Mouse (Mus musculus) forebrain, embryonic 14.5 days (tissue): Measurements from ENCODE around the gene Gpn3. TPM values are rescaled to one million over a fixed set of nuclear protein-coding genes. Genes with fewer than 3 reads are reported as not detected.
A peak's percentile ranks its signal among the peaks of the same experiment; 100 is the strongest.

ENCODE experiments used
- ATAC-seq: fragments of 200-750 bp; cut with Nextera tagmentation; 2 replicates; pipeline ENCODE4 v1.8.0; 2017; ENCODE audit warnings: mild to moderate bottlenecking, moderate library complexity
- DNase-seq: peaks from one replicate; pipeline ENCODE4 v3.0.0-alpha.2; 2015; ENCODE audit warnings: low spot score
- H3K27ac ChIP-seq: fragments of 300-500 bp; sonication (generic); 2 replicates; pipeline ENCODE4 v1.5.1; 2014; ENCODE audit warnings: low read depth, mild to moderate bottlenecking, control low read depth, low read length, moderate library complexity
- H3K27me3 ChIP-seq: fragments of 300-500 bp; sonication (generic); replicated peaks from 2 replicates; pipeline ENCODE4 v1.6.1; 2014; ENCODE audit warnings: low read length, control low read depth, mixed read lengths; ENCODE audit not compliant: control insufficient read depth, insufficient read depth
- H3K36me3 ChIP-seq: fragments of 300-500 bp; sonication (generic); 2 replicates; pipeline ENCODE4 v1.6.1; 2014; ENCODE audit warnings: low read length, control low read depth; ENCODE audit not compliant: control insufficient read depth, insufficient read depth
- H3K4me1 ChIP-seq: fragments of 300-500 bp; sonication (generic); 2 replicates; pipeline ENCODE4 v1.6.1; 2014; ENCODE audit warnings: antibody characterized with exemption, low read length, control low read depth; ENCODE audit not compliant: control insufficient read depth, insufficient read depth
- H3K4me2 ChIP-seq: fragments of 300-500 bp; sonication (generic); 2 replicates; pipeline ENCODE4 v1.6.1; 2014; ENCODE audit warnings: mild to moderate bottlenecking, control low read depth, low read length
- H3K4me3 ChIP-seq: fragments of 300-500 bp; sonication (generic); 2 replicates; pipeline ENCODE4 v1.5.1; 2014; ENCODE audit warnings: low read depth, low read length, control low read depth
- H3K9ac ChIP-seq: fragments of 300-500 bp; sonication (generic); 2 replicates; pipeline ENCODE4 v1.6.1; 2014; ENCODE audit warnings: mild to moderate bottlenecking, low read length, control low read depth, moderate library complexity
- H3K9me3 ChIP-seq: fragments of 300-500 bp; sonication (generic); replicated peaks from 2 replicates; pipeline ENCODE4 v1.6.1; 2016; ENCODE audit warnings: low read length, control low read depth, mixed read lengths; ENCODE audit not compliant: control insufficient read depth
- WGBS: fragments of 180-500 bp; shearing (Covaris S2); extraction: QIAGEN DNeasy Blood & Tissue Kit; methylation state at CpG from one replicate; pipeline ENCODE4 v1.1.7; 2014; 5-methylcytosine and 5-hydroxymethylcytosine counted together
- polyA plus RNA-seq: library from polyadenylated mRNA; unstranded; fragments of >200 nt; fragmentation: Nextera tagmentation; extraction: Ambion mirVana; gene quantifications from 2 replicates; pipeline ENCODE4 v1.2.1, GENCODE M21; 2014

The Gpn3 gene
- polyA plus RNA-seq, result 54.9 and 57.2 TPM in 2 replicates

DNA sequence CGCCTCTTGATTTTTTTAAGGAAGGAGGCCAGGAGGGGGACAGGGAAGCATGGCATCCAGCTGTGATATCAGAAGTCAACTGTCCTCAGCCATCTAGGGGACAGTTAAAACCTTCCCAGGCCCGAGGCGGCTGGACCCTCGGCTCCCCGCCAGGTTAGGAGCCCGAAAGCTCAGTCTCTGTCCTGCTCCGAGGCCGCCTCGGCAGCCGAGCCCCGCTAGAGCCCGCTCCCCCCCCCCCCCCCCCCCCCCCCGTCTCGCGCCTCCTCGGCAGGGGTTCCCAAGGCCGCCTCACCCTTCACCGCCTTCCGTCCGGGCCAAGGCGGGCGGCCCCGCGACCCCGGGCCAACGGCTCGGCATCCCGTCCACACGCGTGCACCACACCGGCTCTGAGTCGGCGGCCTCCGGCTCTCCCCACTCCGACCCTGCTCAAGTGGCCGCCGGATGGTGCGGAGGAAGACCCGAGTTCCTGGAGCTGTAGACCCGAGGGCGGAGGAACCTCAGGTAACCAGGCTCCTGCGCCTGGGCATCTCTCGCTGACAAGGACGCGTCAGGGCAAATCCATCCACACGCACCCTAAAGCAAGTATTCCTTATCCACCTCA lies at the start of gene Gpn3:
TSS of gene Gpn3 (plus strand) at position 286 of the 601 bp plus-strand sequence.
- H3K4me1 ChIP-seq, result peaks cover 8% of the 10 kb centered on the region
- H3K9me3 ChIP-seq, result no peaks in the 10 kb centered on the region
- peaks cover 34% of the 10 kb centered on the region for H3K36me3 ChIP-seq
- peak within 1 kb of the TSS; percentile 96 for H3K27ac ChIP-seq
- peak within 1 kb of the TSS; percentile 87 for H3K9ac ChIP-seq
- ATAC-seq, result peak; percentile 77
- H3K27me3 ChIP-seq, result no peaks in the 10 kb centered on the region
- H3K4me3 ChIP-seq, result peak within 1 kb of the TSS; percentile 71
- WGBS, result 0% methylated on average over 18 of the region's 46 CpGs
- peak within 1 kb of the TSS; percentile 68 for H3K4me2 ChIP-seq
- no peak for DNase-seq

DNA sequence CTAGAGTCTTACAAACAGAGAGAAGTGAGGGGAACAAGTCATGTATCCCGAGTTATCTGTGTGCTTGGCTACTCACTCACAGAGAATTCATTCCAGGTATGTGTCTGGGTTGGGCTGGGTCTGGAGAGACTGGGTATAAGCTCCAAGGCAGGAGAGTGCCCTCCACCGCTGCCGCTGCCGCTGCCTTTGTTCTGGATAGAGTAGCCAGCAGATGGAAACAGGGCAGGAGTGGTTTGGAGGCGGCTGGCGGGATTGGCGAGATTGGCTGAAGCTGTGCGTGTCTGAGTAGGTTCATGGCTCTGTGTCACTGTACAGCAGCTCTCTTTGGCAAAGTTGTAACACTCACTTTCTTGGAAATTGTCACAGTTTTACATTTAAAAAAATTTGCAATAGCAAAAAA lies 48.2 kb upstream of the Gpn3 start:
- no peaks in the 10 kb centered on the region for H3K27me3 ChIP-seq
- peaks cover 55% of the 10 kb centered on the region for H3K36me3 ChIP-seq
- H3K4me1 ChIP-seq, result no peaks in the 10 kb centered on the region
- no peak for ATAC-seq
- H3K9me3 ChIP-seq, result no peaks in the 10 kb centered on the region
- no peak overlapping the region for H3K4me3 ChIP-seq
- WGBS, result 62% methylated on average over 8 of the region's 8 CpGs
- DNase-seq, result no peak
- no peak overlapping the region for H3K4me2 ChIP-seq
- H3K27ac ChIP-seq, result no peak overlapping the region
- no peak overlapping the region for H3K9ac ChIP-seq

DNA sequence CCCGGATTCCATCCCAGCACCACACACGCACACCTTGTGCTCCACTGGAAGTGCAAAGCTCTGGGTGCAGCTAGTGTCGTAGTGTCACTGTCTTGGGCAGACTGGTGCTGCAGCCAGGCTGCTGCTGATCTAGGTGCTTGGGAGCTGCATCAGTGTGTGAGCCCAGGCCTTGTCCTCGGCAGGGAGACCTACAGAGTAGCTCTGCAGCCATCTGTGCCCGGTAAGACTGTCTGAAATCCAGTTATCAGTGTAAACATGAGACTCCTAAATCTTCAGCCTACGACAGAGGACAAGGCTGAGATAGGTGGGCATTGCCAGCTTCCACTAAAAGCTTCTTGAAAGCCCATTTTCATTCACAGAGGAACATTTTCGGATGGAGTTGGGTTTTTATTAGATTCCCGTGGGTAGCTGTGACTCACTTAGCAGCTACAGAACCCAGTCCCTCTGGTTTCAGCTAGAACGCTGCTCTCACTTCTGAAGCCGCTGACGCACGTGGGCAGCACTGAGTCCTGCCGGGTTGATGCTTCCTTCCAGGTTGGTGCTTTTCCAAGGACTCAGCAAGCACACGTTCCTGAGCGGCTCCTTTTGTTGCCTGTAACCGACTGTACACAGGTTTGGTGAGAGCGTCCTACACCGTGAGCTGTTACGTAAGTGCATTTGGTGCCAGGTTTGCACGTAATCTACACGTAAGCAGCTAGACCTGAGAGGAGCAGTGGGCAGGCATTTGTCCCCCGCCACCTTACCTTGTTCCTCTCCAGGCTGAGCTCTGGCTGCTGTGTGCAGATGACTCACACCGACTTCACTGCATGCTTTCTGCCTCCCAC lies 46.9 kb upstream of the Gpn3 start:
- H3K27me3 ChIP-seq, result no peaks in the 10 kb centered on the region
- H3K9me3 ChIP-seq, result no peaks in the 10 kb centered on the region
- no peak overlapping the region for H3K4me2 ChIP-seq
- WGBS, result 90% methylated on average over 23 of the region's 23 CpGs
- H3K9ac ChIP-seq, result no peak overlapping the region
- ATAC-seq, result no peak
- DNase-seq, result no peak
- no peaks in the 10 kb centered on the region for H3K4me1 ChIP-seq
- no peak overlapping the region for H3K4me3 ChIP-seq
- H3K36me3 ChIP-seq, result peaks cover 51% of the 10 kb centered on the region
- no peak overlapping the region for H3K27ac ChIP-seq

- H3K27ac ChIP-seq, result no peak overlapping the region
- H3K9me3 ChIP-seq, result no peaks in the 10 kb centered on the region
- H3K4me1 ChIP-seq, result no peaks in the 10 kb centered on the region
- DNase-seq (no peak), ATAC-seq (no peak)
- no peak overlapping the region for H3K4me2 ChIP-seq
- H3K4me3 ChIP-seq, result no peak overlapping the region
- peaks cover 45% of the 10 kb centered on the region for H3K36me3 ChIP-seq
- H3K9ac ChIP-seq, result no peak overlapping the region
- H3K27me3 ChIP-seq, result no peaks in the 10 kb centered on the region
- 87% methylated on average over 8 of the region's 8 CpGs for WGBS
Measured at GRCm38 (mm10) chr5:122325477-122325876, 46.2 kb upstream of the Gpn3 start.

DNA sequence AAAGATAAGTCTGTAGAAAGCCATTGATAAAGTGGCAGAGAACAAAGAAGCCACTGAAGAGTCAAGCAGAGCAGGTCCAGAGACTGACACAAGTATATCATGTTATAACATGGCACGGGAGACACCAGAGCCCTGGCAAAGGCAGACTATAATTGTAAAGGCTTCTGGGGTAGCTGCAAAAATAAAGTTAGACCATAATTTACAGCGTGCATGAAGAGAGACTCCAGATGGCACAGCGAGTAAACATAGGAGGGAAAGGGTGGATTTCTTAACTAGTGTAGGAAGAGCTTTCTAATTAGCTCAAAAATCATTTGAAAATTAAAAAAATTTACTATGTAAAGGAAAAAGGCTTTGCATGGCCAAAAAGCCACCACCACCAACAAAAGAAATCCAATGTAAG lies 44.4 kb upstream of the Gpn3 start:
- Histone ChIP-seq H3K4me2 (no peak overlapping the region), H3K9ac (no peak overlapping the region), H3K36me3 (peaks cover 29% of the 10 kb centered on the region), H3K4me1 (no peaks in the 10 kb centered on the region), H3K27ac (no peak overlapping the region; the same call in 1 of the 2 replicates), H3K27me3 (no peaks in the 10 kb centered on the region), H3K9me3 (no peaks in the 10 kb centered on the region), H3K4me3 (no peak overlapping the region)
- 77% methylated on average over 3 of the region's 3 CpGs for WGBS
- DNase-seq (no peak), ATAC-seq (no peak)

DNA sequence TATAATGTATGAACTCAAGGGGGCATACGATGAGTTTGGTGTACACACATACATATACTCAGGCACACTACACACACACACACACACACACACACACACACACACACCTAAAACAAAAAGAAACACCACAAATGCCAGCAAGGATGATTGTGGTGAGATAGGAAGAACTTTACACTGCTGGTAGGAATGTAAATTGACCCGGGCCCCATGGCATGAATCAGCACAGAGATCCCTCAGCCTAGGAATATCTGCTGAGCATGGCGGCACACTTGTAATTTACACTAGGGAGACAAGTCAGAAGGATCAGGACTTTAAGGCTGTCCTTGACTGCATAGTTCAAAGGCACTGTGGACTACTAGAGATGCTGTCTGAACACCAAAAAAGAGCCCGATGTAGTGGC lies 41.4 kb upstream of the Gpn3 start:
- H3K9ac ChIP-seq, result no peak overlapping the region
- H3K27me3 ChIP-seq, result no peaks in the 10 kb centered on the region
- no peak for ATAC-seq
- 91% methylated on average over 4 of the region's 4 CpGs for WGBS
- H3K4me1 ChIP-seq, result no peaks in the 10 kb centered on the region
- H3K36me3 ChIP-seq, result peaks cover 14% of the 10 kb centered on the region
- no peaks in the 10 kb centered on the region for H3K9me3 ChIP-seq
- no peak overlapping the region for H3K4me3 ChIP-seq
- no peak overlapping the region for H3K27ac ChIP-seq
- no peak overlapping the region for H3K4me2 ChIP-seq
- DNase-seq, result no peak

DNA sequence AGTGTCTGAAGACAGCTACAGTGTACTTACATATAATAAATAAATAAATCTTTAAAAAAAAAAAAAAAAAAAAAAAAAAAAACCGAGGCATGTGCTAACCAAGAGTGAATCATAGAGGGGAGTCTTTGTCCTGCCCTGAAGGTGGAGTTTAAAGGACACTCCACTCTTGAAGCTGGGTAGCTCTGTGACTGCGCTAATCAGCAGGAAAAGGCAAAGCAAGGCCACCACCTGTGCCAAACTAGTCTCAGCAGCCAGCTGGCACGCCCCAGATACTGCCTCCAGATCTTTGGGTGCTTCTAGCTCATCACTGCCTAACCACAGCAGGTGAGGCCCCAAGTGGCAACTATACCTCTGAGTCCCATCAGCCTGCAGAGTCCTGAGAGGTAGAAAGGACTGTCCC lies 37.0 kb upstream of the Gpn3 start:
- WGBS, result 72% methylated on average over 3 of the region's 3 CpGs
- ATAC-seq, result no peak
- Histone ChIP-seq H3K27me3 (no peaks in the 10 kb centered on the region), H3K4me1 (no peaks in the 10 kb centered on the region), H3K9ac (no peak overlapping the region), H3K4me3 (no peak overlapping the region), H3K9me3 (no peaks in the 10 kb centered on the region), H3K27ac (no peak overlapping the region), H3K36me3 (no peaks in the 10 kb centered on the region), H3K4me2 (no peak overlapping the region)
- DNase-seq, result no peak

DNA sequence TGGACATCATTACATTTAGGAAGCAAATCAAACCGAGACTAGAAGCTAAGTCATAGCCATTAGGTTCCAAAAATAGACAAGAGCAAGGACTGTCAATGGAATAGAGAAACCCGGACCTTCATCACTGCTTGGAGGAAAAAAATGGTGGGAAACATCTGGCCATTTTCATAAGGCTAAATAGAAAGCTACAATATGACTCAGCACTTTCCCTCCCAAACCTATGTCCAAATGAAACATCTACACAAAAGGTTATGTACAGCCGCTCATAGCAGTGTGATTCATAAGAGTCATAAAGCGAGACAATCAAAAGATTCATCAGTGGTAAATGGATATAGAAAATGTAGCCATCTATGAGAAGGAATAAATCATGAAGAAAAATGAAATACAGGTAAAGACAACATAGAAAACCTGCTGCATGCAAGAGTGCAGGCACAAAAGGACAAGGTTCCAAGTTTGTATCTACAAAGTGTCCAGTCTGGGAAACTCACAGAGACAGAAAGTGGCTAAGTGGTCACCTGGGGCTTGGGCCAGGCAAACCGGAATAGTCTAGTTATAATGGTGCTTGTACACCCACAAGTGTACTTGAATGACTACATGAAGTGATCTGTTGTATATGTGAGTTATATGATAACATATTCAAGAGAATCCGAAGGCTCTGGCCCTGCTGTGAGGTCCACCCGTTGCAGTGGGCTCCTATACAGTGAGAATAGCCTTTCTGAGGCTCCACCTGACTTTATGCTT lies 35.0 kb upstream of the Gpn3 start:
- no peaks in the 10 kb centered on the region for H3K27me3 ChIP-seq
- H3K4me3 ChIP-seq, result no peak overlapping the region
- ATAC-seq (no peak), DNase-seq (no peak)
- no peak overlapping the region for H3K27ac ChIP-seq
- no peak overlapping the region for H3K4me2 ChIP-seq
- 94% methylated on average over 7 of the region's 7 CpGs for WGBS
- no peaks in the 10 kb centered on the region for H3K9me3 ChIP-seq
- H3K4me1 ChIP-seq, result no peaks in the 10 kb centered on the region
- H3K36me3 ChIP-seq, result no peaks in the 10 kb centered on the region
- no peak overlapping the region for H3K9ac ChIP-seq
